Mouse (Mus musculus) forebrain, embryonic 16.5 days (tissue): ENCODE data around the gene BC025920. TPM values are rescaled to one million over a fixed set of nuclear protein-coding genes. Genes with fewer than 3 reads are reported as not detected.

Experiments
- ATAC-seq: fragments of 200-750 bp; cut with Nextera tagmentation; 2 replicates; pipeline ENCODE4 v1.8.0; 2017; ENCODE audit warnings: mild to moderate bottlenecking, moderate library complexity
- H3K27ac ChIP-seq: fragments of 300-500 bp; sonication (generic); 2 replicates; pipeline ENCODE4 v1.5.1; 2014; ENCODE audit warnings: low read length, control low read depth
- H3K27me3 ChIP-seq: fragments of 300-500 bp; sonication (generic); replicated peaks from 2 replicates; pipeline ENCODE4 v1.6.1; 2014; ENCODE audit warnings: low read length; ENCODE audit not compliant: control insufficient read depth, insufficient read depth
- H3K36me3 ChIP-seq: fragments of 300-500 bp; sonication (generic); 2 replicates; pipeline ENCODE4 v1.6.1; 2014; ENCODE audit not compliant: control insufficient read depth, insufficient read depth
- H3K4me1 ChIP-seq: fragments of 300-500 bp; sonication (generic); replicated peaks from 2 replicates; pipeline ENCODE4 v1.6.1; 2014; ENCODE audit warnings: low read length; ENCODE audit not compliant: control insufficient read depth, insufficient read depth
- H3K4me2 ChIP-seq: fragments of 300-500 bp; sonication (generic); 2 replicates; pipeline ENCODE4 v1.6.1; 2014; ENCODE audit warnings: mild to moderate bottlenecking, low read length, control low read depth
- H3K4me3 ChIP-seq: fragments of 300-500 bp; sonication (generic); replicated peaks from 2 replicates; pipeline ENCODE4 v1.5.1; 2014; ENCODE audit warnings: mild to moderate bottlenecking, low read length, control low read depth
- H3K9ac ChIP-seq: fragments of 300-500 bp; sonication (generic); replicated peaks from 2 replicates; pipeline ENCODE4 v1.6.1; 2014; ENCODE audit warnings: low read depth, low read length, control low read depth
- H3K9me3 ChIP-seq: fragments of 300-500 bp; sonication (generic); 2 replicates; pipeline ENCODE4 v1.6.1; 2016; ENCODE audit warnings: low read length; ENCODE audit not compliant: control insufficient read depth
- WGBS: fragments of 180-500 bp; shearing (Covaris S2); extraction: QIAGEN DNeasy Blood & Tissue Kit; methylation state at CpG from one replicate; pipeline ENCODE4 v1.1.7; 2014; 5-methylcytosine and 5-hydroxymethylcytosine counted together
- polyA plus RNA-seq: library from polyadenylated mRNA; unstranded; fragments of >200 nt; fragmentation: Nextera tagmentation; extraction: Ambion mirVana; gene quantifications from 2 replicates; pipeline ENCODE4 v1.2.1, GENCODE M21; 2015

The BC025920 gene
- polyA plus RNA-seq, 1 experiment from 2014 or later = 2.7 TPM

DNA sequence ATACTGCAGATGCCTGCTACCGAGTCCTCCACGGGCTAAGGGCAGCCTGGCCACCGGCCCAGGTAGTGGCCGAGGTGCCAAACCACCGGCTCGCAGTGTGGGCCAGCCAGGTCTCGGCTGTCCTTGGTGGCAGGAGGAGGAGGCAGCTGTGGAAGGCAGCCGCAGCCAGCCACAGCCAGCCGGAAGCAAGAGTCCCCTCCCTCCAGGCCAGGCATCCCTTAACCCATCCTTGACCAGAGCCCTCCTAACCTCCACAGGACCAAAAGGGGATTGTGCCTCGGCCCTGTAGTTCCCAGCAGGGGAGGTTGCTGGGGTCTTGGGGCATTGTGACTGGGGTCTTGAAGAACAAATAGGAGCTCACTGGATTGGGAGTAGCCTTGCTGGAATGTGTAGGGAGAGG is 41.9 kb upstream of the BC025920 start:
- Histone ChIP-seq H3K4me2 (0 out of 2 replicates have a peak overlapping the region, but pooled peaks have one; percentile 19), H3K9ac (no peak overlapping the region)
- WGBS = 8% methylated on average over 10 of the region's 10 CpGs

GRCm38 (mm10) chr10:81564734-81565133 is 41.3 kb upstream of the BC025920 start:
- Histone ChIP-seq H3K9ac (no peak overlapping the region), H3K4me3 (no peak overlapping the region), H3K9me3 (no peaks in the 10 kb centered on the region), H3K36me3 (peaks cover 8% of the 10 kb centered on the region), H3K4me2 (no peak overlapping the region), H3K4me1 (peaks cover 51% of the 10 kb centered on the region), H3K27ac (no peak overlapping the region), H3K27me3 (peaks cover 10% of the 10 kb centered on the region)
- ATAC-seq = no peak
- WGBS = 27% methylated on average over 10 of the region's 10 CpGs

More for the DNA sequence above, 41.9 kb upstream of the BC025920 start:
- H3K4me1 ChIP-seq = peaks cover 48% of the 10 kb centered on the region
- peaks cover 8% of the 10 kb centered on the region for H3K27me3 ChIP-seq
- no peak overlapping the region for H3K27ac ChIP-seq
- no peak overlapping the region for H3K4me3 ChIP-seq
- no peaks in the 10 kb centered on the region for H3K9me3 ChIP-seq
- no peak for ATAC-seq
- peaks cover 8% of the 10 kb centered on the region for H3K36me3 ChIP-seq

DNA sequence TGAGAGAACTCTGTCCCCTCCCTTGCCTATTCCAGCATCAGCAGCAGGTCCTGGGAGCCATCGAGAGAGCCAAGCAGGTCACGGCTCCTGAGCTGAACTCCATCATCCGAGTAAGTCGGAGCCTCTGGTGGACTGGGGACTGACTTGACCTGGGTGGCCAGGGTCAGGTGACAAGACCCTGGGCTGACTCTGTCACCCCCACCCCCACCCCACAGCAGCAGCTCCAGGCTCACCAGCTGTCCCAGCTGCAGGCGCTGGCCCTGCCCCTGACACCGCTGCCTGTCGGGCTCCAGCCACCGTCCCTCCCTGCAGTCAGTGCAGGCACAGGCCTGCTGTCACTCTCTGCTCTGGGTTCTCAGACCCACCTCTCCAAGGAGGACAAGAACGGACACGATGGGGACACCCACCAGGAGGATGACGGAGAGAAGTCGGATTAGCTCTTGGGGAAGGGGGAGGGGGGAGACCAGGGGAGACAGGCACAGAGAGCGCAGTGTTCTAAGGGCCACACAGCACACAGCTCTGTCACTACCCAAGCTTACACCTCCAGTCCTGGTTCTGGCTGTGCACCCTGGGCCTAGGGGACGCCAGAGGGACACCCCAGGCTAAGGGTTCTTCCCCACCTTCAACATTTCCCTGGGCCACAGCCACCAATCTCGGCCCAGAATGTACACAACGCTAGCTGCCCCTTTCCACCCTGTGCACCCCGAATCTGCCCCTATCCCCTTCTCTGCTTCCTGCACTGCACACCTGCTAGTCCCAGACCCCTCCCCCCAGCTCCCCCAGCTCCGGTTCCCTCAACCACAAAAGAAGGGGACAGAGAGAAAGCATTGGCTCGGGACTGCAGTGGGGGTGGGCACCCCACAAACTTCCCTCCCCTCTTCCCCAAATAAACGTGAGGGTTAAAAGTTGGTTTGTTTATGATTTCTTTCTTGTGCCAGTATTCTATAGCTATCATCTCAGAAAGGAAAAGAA is 40.5 kb upstream of the BC025920 start:
- H3K4me2 ChIP-seq = no peak overlapping the region
- no peak overlapping the region for H3K9ac ChIP-seq
- H3K27me3 ChIP-seq = peaks cover 10% of the 10 kb centered on the region
- peaks cover 55% of the 10 kb centered on the region for H3K4me1 ChIP-seq
- no peak overlapping the region for H3K4me3 ChIP-seq
- no peak for ATAC-seq
- no peak overlapping the region for H3K27ac ChIP-seq
- WGBS = 41% methylated on average over 20 of the region's 20 CpGs
- peaks cover 8% of the 10 kb centered on the region for H3K36me3 ChIP-seq
- H3K9me3 ChIP-seq = no peaks in the 10 kb centered on the region

DNA sequence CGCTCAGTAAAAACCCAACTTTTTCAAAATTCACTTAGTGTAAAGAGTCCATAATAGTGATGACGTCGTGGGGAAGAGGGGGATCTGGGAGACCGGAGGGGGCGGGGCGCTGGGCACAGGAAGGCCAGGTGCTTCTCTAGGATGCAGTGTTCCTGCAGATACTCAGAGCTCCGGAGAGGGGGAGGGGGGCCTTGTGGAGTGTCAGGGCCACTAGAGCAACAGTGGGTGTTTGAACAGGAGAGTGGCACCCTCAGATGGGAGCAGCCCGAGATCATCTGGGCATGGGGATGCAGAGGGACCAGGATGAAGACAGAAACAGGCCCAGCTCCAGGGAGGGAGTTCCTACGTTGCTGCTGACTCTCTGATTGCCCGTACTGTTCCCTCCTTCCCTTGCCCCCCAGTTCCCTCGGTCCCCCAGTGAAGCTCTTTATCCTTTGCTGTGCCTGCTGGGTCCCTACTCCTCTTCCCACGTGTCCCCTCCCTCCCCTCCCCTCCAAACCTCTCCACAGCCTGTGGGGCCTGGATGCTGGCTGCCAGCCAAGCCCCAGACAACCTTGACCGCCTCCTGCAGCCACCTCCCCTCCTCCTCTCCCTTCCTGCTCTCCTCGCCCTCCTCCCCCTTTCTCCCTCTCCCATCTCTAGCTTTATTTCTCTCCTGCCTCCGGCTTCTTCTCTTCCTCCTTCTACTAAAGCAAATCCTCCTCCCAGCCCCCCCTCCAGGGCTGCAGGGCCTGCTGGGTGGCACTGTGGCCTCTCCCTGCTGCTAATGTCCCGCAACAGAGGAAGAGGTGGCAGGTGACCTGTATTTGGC is 37.5 kb upstream of the BC025920 start:
- ATAC-seq = no peak
- H3K4me2 ChIP-seq = no peak overlapping the region
- H3K27me3 ChIP-seq = peaks cover 23% of the 10 kb centered on the region
- no peak overlapping the region for H3K9ac ChIP-seq
- H3K4me3 ChIP-seq = no peak overlapping the region
- peaks cover 48% of the 10 kb centered on the region for H3K4me1 ChIP-seq
- H3K9me3 ChIP-seq = no peaks in the 10 kb centered on the region
- H3K27ac ChIP-seq = no peak overlapping the region
- WGBS = 8% methylated on average over 16 of the region's 16 CpGs
- peaks cover 8% of the 10 kb centered on the region; the same call in 1 of the 2 replicates for H3K36me3 ChIP-seq

GRCm38 (mm10) chr10:81569507-81570237 is 36.4 kb upstream of the BC025920 start:
- peaks cover 7% of the 10 kb centered on the region; the same call in 1 of the 2 replicates for H3K36me3 ChIP-seq
- H3K27ac ChIP-seq = peak overlapping the region; percentile 82; the same call in 1 of the 2 replicates
- no peak overlapping the region for H3K9ac ChIP-seq
- ATAC-seq = no peak
- no peak overlapping the region for H3K4me3 ChIP-seq
- WGBS = 30% methylated on average over 9 of the region's 9 CpGs
- H3K4me2 ChIP-seq = peak overlapping the region; percentile 82; the same call in 1 of the 2 replicates
- no peaks in the 10 kb centered on the region for H3K9me3 ChIP-seq
- peaks cover 41% of the 10 kb centered on the region for H3K4me1 ChIP-seq
- H3K27me3 ChIP-seq = peaks cover 32% of the 10 kb centered on the region

GRCm38 (mm10) chr10:81570238-81570800 is 35.8 kb upstream of the BC025920 start:
- 0 out of 2 replicates have a peak, but pooled peaks cover 5% of the 10 kb centered on the region for H3K36me3 ChIP-seq
- H3K4me3 ChIP-seq = peak overlapping the region; percentile 49
- peak; percentile 5; the same call in 1 of the 2 replicates for ATAC-seq
- no peaks in the 10 kb centered on the region for H3K9me3 ChIP-seq
- WGBS = 0% methylated on average over 10 of the region's 11 CpGs
- H3K4me1 ChIP-seq = peaks cover 44% of the 10 kb centered on the region
- H3K27ac ChIP-seq = peak overlapping the region; percentile 82
- H3K9ac ChIP-seq = peak overlapping the region; percentile 17; the same call in 1 of the 2 replicates
- peak overlapping the region; percentile 82 for H3K4me2 ChIP-seq
- peaks cover 32% of the 10 kb centered on the region for H3K27me3 ChIP-seq

GRCm38 (mm10) chr10:81570831-81571500 is 35.1 kb upstream of the BC025920 start:
- peak overlapping the region; percentile 49 for H3K4me3 ChIP-seq
- peak overlapping the region; percentile 82 for H3K4me2 ChIP-seq
- under 1% methylated on average over 34 of the region's 34 CpGs for WGBS
- peak overlapping the region; percentile 17; the same call in 1 of the 2 replicates for H3K9ac ChIP-seq
- no peaks in the 10 kb centered on the region for H3K9me3 ChIP-seq
- H3K36me3 ChIP-seq = 0 out of 2 replicates have a peak, but pooled peaks cover 3% of the 10 kb centered on the region
- peaks cover 34% of the 10 kb centered on the region for H3K27me3 ChIP-seq
- H3K4me1 ChIP-seq = peaks cover 50% of the 10 kb centered on the region
- H3K27ac ChIP-seq = peak overlapping the region; percentile 82
- ATAC-seq = peak; percentile 64

DNA sequence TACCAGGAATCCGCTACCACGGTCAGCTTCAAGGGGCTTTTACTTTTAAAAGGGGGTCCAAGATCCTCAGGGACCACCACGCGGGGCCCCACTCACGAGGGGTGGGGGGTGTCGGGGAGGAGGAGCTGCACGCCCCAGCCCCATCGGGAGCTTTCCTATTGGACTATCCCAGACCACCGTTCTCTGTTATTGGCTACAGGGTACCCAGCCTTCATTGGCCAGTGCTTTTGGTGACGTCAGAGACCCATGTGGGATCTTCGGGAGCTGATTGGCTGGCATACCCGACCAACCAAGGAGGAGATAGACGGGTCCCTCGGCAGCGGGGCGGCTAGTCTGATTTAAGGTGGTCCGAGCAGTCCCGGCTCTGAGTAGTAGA is 34.6 kb upstream of the BC025920 start:
- Histone ChIP-seq H3K9ac (no peak overlapping the region; the same call in 1 of the 2 replicates), H3K4me3 (peak overlapping the region; percentile 49), H3K36me3 (no peaks in the 10 kb centered on the region), H3K4me1 (peaks cover 50% of the 10 kb centered on the region), H3K27ac (peak overlapping the region; percentile 82), H3K9me3 (no peaks in the 10 kb centered on the region), H3K27me3 (peaks cover 39% of the 10 kb centered on the region), H3K4me2 (peak overlapping the region; percentile 82)
- peak; percentile 95 for ATAC-seq
- under 1% methylated on average over 18 of the region's 18 CpGs for WGBS
